Mouse (Mus musculus): ENCODE data around the gene Csrnp1.
"Not testable (repeated sequence)": the region's sequence is repeated elsewhere in the genome, so short reads cannot be mapped to it uniquely, and the experiment has no call there.

Gene Csrnp1

DNA sequence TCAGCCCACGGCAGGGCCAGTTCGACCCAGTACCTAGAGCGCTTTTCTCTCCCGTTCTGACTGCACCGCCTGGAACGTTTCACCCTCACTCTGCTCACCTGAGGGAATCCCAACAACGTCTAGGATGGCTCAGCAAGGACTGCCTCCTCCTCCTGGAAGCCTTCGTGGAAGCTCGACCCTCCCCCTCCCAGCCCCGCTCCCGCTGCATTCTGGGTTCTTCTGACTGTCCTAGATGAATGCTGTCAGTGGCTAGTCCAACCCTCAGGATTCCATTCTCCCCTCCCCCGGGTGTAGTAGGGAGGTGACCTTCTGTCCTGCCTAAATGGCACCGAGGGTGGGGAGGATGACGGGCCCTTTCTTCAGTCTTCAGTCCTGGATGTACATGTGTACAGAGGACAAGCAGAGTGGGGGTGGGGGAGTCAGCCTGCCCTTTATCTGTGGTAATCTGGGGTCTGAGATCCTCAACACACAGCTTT is at the start of gene Csrnp1:
Csrnp1 (minus strand) TSS at position 123 of the 476 bp plus-strand sequence.
- in situ Hi-C loops (cut with MboI, MseI) = no loop called here

DNA sequence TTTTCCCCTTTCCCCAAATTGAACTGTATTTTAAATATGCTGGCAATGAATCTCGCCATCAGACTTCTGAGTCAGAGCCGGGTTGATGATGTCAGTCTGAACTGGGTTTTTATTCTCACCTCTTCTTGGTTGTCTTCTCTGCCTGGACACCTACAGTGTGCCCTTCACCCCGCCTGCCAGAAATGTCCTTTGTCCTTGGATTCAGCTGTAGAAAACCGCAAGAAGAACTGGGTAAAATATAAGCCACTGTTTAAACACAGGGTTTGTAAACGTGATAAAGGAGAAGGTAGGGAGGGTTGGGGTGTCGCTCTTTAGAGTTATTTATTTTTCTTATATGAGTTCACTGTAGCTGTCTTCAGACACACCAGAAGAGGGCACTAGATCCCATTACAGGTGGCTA is 48.3 kb upstream of the Csrnp1 start:
- in situ Hi-C loops (cut with MboI, MseI) = loop anchor here (25.0 kb wide), 1 partner anchor 755 kb away; no protein-coding TSS in a partner anchor

DNA sequence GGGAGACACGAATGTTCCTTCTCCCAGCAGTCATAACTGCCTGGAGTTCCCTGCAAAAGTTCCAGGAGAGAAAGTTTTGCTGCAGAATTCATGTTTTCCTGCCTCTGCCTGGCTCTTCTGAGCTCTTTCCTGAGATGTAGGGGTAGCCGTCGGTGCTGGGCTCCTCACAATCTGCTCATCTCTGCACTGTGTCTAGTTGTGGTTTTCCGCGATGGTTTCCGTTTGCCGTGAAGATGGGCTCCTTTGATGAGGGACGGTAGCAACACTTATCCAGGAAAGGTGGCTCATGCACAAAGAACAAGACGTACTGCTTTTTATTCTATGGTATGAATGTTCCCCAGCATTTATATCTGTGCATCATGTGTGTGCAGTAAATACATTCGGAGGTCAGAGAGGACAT is 46.0 kb upstream of the Csrnp1 start:
- in situ Hi-C loops (cut with MboI, MseI) = loop anchor here (25.0 kb wide), 1 partner anchor 757 kb away; no protein-coding TSS in a partner anchor

DNA sequence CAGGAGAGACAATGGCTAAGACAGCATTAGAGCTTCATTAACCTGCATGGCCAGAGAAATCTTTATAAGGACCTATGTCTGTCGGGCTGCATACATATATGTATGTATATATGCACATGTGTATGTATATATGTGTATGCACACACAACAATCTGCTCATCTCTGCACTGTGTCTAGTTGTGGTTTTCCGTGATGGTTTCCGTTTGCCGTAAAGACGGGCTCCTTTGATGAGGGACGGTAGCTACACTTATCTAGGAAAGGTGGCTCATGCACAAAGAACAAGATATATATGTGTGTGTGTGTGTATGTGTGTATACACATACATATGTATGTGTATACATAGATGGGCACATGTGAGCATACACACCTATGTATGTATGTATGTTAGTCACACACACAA is 45.4 kb upstream of the Csrnp1 start:
- in situ Hi-C loops (cut with MboI, MseI) = loop anchor here (5.0 to 25.0 kb wide), 2 partner anchors 52 to 757 kb away; no protein-coding TSS in a partner anchor

DNA sequence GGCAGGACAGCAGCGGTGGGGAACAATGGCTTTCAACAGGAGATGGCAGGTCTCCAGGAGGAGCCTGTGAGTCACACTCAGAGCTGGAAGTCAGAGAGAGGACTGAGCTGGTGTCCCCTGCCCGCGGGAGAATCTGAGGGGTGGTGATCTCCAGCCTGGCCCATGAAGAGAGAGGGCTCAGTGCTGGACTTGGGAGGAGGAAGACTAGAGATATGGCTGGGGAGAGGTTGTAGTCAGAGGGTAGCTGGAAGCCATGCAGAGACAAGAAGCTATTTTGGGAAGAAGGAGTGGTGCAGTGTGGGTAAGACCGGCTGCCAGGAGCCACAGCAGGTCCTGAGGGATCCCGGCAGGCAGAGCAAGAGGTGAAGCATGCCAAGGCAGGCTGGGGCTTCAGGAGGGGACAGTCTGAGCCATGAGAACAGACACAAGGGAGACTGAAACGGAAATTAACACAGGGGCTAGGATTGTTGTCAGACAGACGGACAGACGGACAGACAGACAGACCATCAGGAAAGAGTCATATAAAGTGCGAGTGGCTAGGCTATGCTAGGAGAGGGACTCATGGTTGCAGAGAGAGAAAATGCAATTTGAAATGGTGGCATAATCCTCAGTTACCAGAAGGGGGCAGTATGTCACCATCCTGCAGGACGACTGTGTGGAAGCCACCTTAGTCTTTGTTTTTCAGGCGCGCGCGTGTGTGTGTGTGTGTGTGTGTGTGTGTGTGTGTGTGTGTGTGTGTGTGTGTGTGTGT is 43.1 kb upstream of the Csrnp1 start:
- in situ Hi-C loops (cut with MboI, MseI) = loop anchor here (5.0 to 25.0 kb wide), 2 partner anchors 55 to 760 kb away; no protein-coding TSS in a partner anchor

DNA sequence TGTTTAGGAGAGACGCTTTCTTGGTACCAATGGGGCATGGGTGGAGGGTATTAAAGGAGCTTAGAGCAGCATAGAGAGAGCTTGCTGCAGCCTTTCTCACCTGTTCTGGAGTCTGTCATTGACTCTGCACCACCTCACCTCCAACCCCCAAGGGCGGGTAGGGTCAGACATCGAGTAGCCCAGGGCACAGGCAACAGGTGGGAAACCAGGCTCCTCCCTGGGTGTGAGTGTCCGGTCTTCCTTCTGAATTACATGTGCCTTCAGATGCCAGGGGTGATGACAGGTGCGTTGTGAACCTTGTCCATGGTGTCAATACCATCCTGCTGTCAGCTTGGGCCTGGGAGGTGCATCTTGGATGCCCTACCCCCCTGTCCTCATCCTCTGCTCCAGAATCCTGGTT is 40.2 kb upstream of the Csrnp1 start:
- in situ Hi-C loops (cut with MboI, MseI) = loop anchor here (5.0 to 25.0 kb wide), 2 partner anchors 58 to 763 kb away; no protein-coding TSS in a partner anchor

DNA sequence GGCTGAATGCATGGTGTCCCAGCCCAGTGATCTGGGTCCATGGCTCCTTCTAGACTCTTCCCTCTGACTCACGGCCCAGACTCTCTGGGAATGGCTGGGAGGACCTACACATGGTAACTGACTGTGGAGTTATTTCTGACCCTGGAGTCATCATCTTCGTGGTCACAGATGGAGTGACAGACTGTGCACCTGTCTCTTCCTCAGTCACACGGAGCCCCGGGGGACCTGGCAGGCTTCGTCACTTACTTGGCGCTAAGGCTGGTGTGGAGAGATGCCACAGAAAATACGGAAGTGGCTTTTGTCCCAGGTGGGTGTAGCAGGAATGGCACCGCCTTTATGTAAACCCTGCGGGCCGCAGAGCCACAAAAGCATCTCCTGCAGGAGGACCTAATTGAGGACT is 39.7 kb upstream of the Csrnp1 start:
- in situ Hi-C loops (cut with MboI, MseI) = no loop called here

DNA sequence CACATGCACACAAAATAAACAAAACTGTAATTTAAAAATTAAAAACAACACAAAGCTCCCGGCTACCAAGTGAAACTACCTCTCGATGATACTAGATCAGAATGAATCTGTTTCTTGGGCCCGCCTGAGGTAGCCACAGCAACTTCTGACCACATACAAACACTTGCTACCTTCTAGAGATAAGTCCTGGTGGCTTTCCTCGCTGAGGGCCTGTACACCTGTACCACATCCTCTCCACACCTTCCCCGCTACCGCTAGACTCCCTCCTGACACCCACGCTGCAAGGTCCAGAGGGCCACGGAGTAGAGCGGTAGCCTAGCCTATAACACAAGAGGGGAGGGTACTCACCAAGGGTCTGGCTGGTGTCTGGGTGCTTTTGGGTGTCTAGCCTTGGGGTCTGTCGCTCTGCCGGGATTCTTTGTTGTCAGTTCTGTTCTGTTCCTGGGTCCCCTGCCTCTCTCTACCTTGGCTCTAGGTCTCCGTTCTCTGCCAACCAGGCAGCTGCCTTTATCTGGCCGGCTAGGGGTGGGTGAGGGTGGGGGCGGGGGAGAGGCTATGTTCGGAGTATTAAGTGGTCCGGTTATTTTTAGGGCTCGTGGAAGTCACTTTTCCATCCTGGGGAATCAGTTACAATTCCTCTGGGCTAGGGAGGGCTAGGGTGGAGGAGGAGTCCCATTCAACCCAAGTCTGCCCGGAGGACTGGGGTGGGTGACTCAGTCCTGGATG is 38.8 kb upstream of the Csrnp1 start, which contains the start of gene Xirp1:
Xirp1 (minus strand) TSS at position 513 of the 726 bp plus-strand sequence.
- in situ Hi-C loops (cut with MboI, MseI) = no loop called here

DNA sequence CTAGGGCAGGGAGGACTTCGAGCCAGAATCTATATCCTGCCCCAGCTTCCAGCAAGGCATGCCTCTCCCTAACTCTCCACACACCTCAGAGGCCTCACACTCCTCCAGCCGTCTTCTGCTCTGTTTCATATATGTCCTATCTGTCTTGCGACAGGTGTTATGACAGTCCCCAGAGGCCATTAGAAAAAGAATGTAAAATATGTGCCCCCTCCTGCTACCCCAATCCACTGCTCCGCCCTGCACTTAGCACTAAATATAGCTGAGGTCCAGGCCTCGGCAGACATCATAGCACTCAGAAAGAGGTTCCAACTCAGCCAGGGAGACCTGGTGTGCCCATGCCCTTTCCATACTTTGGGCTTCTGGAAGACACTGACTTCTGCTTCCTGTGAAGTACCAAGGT is 36.7 kb upstream of the Csrnp1 start:
- in situ Hi-C loops (cut with MboI, MseI) = no loop called here

DNA sequence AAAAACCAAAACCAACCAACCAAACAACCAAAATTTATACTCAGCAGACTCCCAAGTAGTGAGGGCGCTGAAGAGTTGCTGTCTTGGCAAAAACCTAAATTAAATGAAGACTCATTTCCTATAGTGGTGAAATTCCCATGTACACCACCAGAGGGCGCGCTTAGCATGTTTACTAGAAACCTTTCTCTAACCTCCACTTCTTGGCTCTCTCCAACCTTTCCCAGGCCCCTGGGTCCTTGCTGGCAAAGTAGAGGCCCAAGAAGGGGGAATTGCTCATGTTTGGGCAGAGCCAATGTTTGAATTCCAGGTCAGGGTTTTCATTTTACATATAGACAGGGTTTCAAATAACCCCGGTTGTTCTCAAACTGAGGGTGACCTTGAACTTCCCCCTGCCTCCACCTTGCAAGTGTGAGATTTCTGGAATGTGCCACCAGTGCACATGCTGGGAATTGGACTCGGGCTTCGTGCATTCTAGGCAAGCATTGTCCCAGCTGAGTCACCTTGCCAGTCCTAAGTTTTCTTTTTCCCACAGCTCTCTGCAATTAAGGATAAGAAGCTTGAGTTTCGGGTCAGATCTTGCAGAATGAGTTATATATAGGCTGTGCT is 35.9 kb upstream of the Csrnp1 start:
- in situ Hi-C loops (cut with MboI, MseI) = no loop called here

DNA sequence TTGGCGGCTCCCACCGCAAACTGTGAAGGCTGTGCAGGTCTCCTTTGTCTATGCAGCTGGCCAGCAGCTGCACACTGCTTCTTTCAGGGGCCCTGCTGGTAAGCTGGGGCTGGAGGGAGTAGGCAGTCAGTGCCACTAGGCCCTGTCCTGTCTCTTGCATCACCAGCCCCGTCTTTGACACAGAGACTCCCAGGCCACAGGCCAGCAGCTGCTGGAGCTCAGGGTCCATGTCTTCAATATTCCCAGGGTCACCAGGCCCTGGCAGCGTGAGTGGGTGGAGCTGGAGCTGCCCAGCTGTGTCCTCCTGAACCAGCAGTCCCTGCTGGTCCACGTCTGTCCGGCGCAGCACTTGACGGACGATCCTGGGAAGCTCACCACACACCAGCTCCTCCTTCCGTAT is 32.5 kb upstream of the Csrnp1 start:
- in situ Hi-C loops (cut with MboI, MseI) = no loop called here

DNA sequence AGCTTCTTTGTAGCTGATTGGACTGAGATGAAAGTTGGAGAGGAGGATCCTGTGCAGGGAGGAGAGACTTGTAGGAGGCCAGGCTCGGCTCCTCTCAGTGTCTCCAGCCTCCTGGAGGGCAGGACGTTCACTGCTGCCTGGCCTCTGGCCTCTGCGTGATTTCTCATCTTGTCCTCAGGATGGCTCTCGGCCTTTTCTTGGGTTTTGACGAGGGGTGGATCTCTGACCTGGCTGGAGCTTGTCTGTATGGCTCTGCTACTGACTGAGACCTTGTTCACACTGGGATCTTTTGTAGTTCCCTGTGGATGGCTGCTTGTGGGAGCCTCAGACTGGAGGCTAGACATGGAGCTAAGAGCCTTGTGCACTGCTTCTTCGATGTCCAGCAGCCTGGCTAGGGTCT is 30.4 kb upstream of the Csrnp1 start:
- in situ Hi-C loops (cut with MboI, MseI) = no loop called here

DNA sequence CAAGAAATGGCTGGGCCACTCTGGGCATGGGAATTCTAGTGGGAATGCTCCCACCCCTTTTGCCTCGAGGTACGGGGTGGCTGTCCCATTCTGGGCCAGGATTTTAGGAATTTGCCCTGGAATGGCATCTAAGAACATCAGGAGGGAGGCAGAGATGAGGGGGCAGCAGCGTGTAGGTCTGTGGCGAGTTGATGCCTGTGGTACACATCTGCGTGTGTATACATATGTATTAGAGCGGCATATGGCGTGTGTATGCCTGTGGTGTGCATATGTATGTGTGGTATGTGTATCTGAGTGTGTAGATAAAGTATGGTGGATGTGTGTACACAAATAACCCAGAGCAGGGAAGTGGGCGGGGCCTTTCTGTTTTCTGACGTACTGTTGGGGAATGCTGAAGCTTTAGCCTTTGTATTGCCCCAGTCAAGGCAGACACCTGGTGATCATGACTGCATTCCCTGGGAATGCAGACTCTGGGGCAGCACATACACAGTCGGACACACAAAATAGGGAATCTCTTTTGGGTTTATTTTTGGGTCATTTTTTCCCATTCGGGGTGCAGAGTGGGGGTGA is 28.9 kb upstream of the Csrnp1 start:
- in situ Hi-C loops (cut with MboI, MseI) = no loop called here

DNA sequence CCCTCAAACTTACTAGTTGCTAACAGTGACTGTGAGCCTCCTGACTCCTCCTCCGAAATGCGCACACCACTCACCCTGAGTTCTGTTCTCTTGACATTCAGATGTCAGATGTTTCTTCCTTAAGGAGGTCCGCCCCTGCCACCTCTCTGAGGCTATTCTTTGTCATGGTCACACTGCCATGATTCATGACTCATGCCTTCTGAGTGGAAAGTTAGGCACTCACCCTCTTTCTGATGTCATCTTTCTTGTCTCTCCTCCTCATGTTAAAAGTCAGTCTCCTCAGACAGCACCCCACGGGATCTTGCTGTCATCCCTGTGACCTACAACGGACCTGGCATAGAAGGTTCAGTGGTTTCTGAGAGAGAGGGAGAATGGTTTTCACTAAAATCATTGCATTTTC is 28.3 kb upstream of the Csrnp1 start:
- in situ Hi-C loops (cut with MboI, MseI) = no loop called here

DNA sequence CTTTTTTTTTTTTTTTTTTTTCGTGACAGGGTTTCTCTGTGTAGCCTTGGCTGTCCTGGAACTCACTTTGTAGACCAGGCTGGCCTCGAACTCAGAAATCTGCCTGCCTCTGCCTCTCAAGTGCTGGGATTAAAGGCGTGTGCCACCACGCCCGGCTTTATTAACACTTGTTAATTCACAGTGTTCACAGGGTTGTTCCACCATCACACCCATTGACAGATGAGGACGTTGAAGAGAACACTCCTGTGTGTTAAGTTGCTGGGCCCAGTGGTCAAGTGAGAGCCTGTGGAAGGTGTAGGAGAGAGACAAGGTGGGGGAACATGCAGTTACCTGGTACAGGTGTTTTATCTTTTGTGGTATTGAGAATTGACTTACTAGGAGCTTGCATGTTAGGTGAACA is 27.7 kb upstream of the Csrnp1 start:
- in situ Hi-C loops (cut with MboI, MseI) = not testable (repeated sequence)

DNA sequence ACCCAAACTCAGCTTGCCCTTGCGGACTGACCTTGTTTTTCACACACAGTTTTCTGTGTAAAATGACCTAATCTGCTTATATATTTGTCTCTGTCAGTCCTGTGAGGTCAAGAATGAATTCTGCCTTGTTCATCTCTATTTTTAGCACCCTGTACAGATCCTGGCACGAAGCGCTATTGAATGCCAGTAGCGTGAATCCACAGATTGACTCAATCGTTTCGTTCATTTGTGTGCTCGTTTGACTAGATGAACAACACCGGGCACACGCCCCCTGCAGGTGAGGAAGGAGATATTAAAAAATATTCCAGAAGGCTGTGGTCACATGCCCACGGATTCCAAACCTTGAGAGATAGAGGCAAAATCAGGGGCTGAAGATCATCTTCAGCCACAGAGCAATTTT is 27.1 kb upstream of the Csrnp1 start:
- in situ Hi-C loops (cut with MboI, MseI) = no loop called here

DNA sequence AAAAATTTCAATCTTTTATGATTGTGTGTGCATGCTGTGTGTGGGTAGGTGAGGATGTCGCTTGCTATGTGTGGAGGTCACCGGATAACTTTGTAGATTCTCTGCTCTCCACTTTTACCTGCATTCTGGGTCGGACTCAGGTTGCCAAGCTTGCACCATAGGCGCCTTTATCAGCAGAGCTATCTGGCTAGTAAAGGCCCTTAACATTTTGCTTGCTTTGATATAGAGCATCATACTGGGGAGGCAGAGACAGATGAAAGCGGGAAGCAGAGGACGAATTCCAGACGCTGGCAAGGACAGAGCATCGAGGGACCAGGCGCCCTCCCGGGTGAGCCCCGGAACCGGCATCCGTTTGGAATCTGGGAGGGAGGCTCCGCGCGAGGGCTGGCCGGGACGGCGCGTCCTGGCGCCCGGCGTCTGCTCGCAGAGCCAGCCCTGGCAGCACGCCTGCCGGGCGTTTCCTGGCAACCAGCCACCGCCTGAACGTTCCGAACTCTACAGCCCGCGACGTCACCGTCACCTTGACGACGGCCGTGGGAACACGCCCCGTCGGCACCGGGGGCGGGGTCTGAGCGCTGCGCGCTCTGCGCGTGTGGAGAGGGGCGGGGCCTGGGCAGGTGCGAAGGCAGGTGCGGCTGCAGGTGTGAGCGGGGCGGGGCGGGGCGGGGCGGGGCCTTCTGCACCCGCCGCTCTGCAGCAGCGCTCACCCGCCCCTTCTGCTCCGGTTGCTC is 26.5 kb upstream of the Csrnp1 start:
- in situ Hi-C loops (cut with MboI, MseI) = no loop called here

DNA sequence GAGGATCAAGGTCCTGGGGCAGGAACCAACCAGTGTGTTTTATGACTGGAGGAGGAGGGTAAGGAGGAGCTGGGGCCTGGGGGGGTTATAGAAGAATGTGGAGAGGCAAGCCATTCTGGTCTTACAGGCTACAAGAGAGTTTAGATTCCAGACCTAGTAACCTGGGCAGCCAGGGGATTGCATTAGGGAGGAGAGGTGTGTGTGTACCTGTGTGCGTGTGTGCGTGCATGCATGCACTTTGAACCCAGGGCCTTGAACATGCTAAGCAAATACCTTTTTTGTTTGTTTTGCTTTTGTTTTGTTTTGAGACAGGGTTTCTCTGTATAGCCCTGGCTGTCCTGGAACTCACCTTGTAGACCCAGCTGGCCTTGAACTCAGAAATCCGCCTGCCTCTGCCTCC is 25.4 kb upstream of the Csrnp1 start:
- in situ Hi-C loops (cut with MboI, MseI) = no loop called here

DNA sequence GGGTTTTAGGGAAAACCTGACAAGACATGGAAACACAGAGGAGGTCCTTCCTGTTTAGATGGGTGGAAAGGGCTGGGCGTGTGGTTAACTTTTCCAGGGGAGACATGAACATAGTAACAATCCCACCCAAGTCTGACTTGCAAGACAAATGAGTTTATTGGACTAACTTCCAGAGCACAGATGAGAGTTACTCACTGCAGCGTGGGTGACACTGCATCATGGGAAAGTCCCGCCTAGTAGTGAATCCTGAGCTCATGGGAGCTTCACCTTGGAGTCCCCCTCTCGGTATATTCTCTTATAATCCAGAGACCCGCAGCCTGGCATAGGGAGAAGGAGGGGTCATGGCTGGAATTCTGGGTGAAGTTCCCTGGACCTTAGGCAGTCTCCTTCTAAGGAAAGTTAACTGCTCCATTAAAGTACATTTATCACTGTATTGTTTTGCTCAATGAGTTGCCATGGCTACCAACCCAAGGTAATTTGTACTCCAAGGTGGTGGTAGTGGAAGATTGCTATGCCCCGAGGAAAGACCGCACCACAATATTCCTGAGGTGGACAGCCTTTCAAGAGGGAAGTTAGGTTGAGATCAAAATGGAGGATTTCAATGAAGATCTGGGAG is 24.9 kb upstream of the Csrnp1 start:
- in situ Hi-C loops (cut with MboI, MseI) = no loop called here

DNA sequence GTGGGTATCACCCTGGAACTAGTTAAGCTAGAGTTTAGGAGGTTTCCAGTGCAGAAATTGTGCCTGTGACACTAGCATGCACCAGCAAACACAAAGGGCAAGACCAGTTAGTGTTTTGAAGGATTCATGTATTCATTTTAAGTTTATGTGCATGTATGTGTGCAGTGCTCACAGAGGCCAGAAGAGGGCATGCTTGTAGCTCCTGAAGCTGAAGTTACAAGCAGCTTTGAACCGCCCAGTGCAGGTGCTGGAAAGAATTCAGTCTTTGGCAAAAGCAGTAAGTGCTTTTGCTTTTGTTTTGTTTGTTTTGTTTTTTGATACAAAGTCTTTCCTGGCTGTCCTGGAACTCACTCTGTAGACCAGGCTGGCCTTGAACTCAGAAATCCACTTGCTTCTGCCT is 23.4 kb upstream of the Csrnp1 start:
- in situ Hi-C loops (cut with MboI, MseI) = no loop called here

DNA sequence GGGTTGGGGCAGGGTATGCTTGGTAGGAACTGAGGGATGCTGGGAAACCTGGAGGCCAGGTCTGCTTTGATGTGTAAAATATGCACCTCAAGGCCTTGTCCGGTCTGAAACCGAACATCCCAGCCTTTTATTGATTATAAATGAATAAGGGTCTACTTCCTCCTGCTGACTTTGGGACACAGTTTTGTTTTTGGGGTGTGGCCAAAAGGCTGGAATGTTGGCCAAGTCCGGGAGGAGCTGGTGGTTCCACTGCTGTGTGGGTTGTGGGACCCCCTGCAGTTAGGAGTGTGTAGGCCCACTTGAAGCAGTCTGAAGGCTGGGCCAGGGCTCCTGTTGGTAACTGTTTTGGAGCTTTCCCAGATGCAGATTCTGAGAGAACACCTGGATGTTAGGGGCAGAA is 21.5 kb upstream of the Csrnp1 start:
- in situ Hi-C loops (cut with MboI, MseI) = no loop called here
